Mouse (Mus musculus): ENCODE measurements around the gene Pam16. TPM values are rescaled to one million over a fixed set of nuclear protein-coding genes. Genes with fewer than 3 reads are reported as not detected.

Pam16 gene
- total RNA-seq, 2 experiments from 2014 or later = 71.0 to 77.1 TPM

DNA sequence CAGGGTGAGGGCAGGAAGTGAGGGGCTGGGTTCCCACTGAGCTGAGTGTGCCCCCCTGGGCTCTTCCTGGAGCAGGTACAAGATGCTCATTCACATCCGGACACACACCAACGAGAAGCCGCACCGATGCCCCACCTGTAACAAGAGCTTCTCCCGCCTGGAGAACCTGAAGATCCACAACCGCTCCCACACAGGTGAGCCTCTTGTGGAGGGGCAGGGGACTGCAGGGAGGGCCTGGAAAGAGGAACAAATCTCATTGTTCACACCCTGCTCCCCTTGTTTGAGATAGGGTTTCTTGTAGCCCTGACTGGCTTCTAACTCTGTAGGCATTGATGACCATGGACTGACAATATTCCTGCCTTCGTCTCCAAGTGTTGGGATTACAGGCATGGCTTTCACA, 13.1 kb downstream of the Pam16 start:
- no peak for DNase-seq (ENCODE audit: low spot score in 2 of 2)

GRCm38 (mm10) chr16:4611193-4611592, 13.6 kb downstream of the Pam16 start:
- DNase-seq (ENCODE audit: low spot score in 2 of 2) = no peak

GRCm38 (mm10) chr16:4608532-4609059, 16.2 kb downstream of the Pam16 start:
- no peak for DNase-seq (ENCODE audit: low spot score in 2 of 2)

GRCm38 (mm10) chr16:4607818-4608531, 16.8 kb downstream of the Pam16 start:
- DNase-seq (ENCODE audit: low spot score in 2 of 2) = peak; percentile 75 to 84

DNA sequence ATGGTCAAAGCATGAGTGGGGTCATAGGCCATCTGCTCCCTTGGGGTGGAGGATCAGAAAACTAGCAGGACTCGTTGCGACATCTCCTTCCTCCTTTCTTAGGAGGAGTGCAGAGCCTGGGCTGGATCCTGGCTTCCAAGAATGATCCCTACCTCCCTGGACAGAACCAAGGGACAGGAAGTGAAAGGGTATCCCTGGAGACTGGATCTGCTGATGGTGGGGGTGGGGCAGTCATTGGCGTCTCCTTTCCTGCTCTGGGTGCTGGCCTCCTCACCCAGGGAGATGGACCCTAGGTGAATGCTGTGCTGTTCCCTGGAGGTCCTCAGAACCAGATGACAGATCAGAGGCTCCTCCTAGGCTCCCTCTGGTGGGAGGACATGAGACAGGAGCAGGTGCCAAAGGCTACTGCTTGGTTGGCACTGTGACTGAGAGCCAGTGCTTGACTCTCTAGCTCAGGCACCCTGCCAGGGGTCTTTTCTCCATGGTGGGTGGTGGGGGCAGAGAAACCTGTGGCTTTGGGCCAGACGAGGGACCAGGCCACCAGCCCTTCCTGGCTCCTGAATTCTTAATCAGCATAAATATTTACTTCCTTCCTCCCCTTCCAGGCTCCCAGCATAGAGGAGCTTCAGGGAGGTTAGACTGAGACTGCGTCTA, 18.2 kb downstream of the Pam16 start:
- peak; percentile 52 to 58 for DNase-seq (ENCODE audit: low spot score in 2 of 2)

DNA sequence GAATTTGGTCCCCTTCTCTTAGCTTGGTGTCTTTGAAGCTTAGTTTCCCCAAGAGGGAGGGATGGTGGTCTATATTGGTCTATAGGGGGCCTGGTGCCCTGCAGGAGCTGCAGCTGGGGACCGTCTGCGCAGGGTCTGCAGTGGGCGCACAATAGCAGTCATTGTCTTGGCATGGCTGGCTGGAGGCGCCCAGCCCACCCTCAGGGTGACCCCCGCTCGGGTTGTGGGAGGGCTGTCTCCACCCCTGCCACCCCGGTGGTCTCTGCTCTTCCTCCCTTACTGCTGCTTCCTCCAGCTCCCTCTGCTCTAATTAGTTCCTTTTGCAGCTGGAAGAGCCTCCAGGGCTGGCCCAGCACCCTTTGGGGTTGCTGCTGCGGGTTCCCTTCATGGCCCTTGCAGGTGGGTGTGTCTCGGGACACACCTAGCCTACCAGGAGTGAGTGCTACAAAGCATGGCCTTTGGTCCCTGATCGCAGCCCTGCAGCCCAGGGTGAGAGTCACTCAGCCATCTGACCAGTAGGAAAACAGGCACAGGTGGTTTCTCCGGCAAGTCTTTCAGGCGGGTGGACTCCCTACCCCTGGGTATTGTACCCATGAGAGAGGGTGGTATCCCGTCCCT, 19.2 kb downstream of the Pam16 start:
- no peak for DNase-seq (ENCODE audit: low spot score in 2 of 2)

GRCm38 (mm10) chr16:4604293-4604837, 20.4 kb downstream of the Pam16 start:
- DNase-seq (ENCODE audit: low spot score in 2 of 2) = no peak

GRCm38 (mm10) chr16:4603453-4603837, 21.3 kb downstream of the Pam16 start:
- no peak for DNase-seq (ENCODE audit: low spot score in 2 of 2)

DNA sequence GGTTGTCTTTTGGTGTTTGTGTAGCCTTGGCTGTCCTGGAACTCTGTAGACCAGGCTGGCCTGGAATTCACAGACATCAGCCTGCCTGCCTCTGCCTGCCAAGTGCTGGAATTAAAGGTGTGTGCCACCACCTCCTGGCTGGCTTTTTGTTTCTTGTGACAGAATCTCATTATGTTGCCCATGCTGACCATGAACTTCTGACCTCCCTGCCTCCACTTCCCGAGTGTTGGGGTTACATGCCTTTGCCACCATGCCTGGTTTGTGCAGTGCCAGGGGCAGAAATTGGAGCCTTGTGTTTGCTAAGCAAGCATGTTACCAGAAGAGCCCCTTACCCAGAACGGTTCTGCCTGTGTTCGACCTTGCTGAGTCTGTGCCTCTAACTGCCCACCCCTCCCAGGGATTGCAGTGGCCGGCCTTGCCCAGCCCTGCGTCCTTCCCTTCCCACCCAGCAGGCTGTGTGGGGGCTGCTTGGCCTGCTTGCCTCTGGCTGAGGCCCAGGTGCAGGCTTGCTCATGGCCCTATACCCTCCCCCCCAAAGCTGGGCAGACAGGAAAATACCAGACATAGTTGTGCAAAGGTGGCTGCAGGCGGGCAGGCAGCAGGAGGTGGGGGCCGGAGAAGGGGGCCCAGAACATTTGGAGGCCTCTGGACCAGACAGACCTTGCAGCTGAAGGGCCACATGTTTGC, 21.9 kb downstream of the Pam16 start:
- DNase-seq (ENCODE audit: low spot score in 2 of 2) = no peak

GRCm38 (mm10) chr16:4602189-4602588, 22.6 kb downstream of the Pam16 start:
- no peak for DNase-seq (ENCODE audit: low spot score in 2 of 2)

- no peak for DNase-seq (ENCODE audit: low spot score in 2 of 2)
These were observed 24.0 kb downstream of the Pam16 start for GRCm38 (mm10) chr16:4600701-4601310.

GRCm38 (mm10) chr16:4599616-4600015, 25.2 kb downstream of the Pam16 start:
- no peak for DNase-seq (ENCODE audit: low spot score in 2 of 2)

- DNase-seq (ENCODE audit: low spot score in 2 of 2) = no peak
These were observed 25.8 kb downstream of the Pam16 start for GRCm38 (mm10) chr16:4598891-4599543.

- no peak for DNase-seq (ENCODE audit: low spot score in 2 of 2)
These were observed 26.7 kb downstream of the Pam16 start for GRCm38 (mm10) chr16:4598041-4598440.

DNA sequence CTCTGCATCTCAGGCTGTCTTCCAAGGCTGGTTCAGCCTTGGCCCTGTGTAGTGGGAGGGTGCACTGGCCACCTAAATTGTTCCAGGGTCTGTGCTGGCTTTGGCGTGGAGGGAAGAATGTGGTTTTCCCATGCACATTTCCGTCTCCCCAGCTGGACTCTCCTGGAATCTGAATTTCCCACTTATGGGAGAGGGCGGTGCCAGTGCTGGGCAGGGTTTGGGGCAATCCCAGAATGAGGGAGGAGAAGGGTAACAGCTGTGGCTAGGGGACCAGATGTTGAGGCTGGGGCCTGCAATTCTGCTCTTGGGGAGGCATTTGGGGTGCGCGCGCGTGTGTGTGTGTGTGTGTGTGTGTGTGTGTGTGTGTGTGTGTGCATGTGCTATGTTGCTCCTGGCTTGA, 27.5 kb downstream of the Pam16 start:
- DNase-seq (ENCODE audit: low spot score in 2 of 2) = no peak

GRCm38 (mm10) chr16:4596836-4597235, 28.0 kb downstream of the Pam16 start:
- DNase-seq (ENCODE audit: low spot score in 2 of 2) = no peak

DNA sequence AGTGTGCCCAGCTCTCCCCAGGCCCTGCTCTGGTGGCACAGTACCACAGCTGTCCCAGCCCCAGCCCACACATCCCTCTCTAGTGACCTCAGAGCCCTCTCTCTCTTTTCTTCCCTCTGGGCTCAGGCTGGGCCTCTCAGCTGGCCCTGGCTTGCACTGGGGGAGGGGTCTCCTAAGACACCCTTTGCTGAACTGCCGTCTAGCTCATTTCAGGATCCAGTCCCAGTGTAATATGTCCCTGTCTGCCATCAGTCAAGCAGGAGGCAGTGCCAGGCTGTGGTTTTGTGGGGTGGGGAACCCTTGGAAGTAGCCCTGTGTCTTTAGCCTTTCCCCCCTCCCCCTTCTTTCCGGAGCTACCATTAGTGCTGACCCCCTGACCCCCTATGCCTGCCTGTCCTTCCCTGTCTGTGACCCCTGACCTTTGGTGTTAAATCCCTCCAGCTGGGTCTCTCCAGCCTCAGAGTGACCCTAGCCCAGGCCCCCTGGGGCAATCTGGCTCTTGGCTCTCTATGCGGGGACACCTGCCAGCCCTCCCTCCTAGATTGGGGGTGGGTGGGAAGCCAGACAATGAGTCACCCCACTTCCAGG, 28.6 kb downstream of the Pam16 start:
- no peak for DNase-seq (ENCODE audit: low spot score in 2 of 2)

DNA sequence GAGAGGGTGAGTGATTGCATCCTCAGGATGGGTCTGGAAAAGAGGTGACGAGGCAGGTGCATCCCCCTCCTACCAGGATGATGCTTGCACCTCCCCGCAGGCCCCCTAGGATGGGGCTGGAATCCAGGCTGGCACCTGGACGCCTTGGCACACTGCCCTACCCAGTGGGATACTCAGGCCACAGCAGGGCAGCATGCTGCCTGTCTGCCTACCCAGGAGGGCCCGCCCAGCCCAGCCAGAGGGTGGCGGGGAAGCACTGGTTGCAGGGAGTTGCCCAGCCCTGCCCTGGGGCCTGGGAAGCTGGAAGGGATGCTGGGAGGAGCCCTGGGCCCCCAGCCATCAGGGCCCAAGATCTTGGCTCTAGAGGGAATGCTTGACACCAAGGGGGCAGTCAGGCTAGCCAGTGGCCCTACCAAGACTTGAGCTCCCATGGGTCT, 29.2 kb downstream of the Pam16 start:
- peak; percentile 49 to 65 for DNase-seq (ENCODE audit: low spot score in 2 of 2)

- peak in 1 of 2 experiments; percentile 64 for DNase-seq (ENCODE audit: low spot score in 2 of 2)
These were observed 29.8 kb downstream of the Pam16 start for GRCm38 (mm10) chr16:4594814-4595526.

Data from layer of hippocampus, postnatal 10 days (tissue).